Mouse (Mus musculus) left cerebral cortex, postnatal 14 days (tissue): ENCODE results near the gene Nemf. TPM values are rescaled to one million over a fixed set of nuclear protein-coding genes. Genes with fewer than 3 reads are reported as not detected.

ENCODE experiments used
- DNase-seq, 2 experiments: peaks; one replicate each; pipeline ENCODE4 v3.0.0; 2021 to 2022; ENCODE audit warnings: low spot score in 2 of 2, mixed read lengths in 1 of 2
- intact Hi-C: fragments of 180-260 bp; cut with DNase I; formaldehyde crosslinking; loops from one replicate; pipeline ENCODE4 v1.15.1; 2025
- microRNA-seq, 2 experiments: library from miRNA; unstranded; fragments of <30 nt; microRNA quantifications; one replicate each; pipeline ENCODE4 v1.2.0; 2022
- total RNA-seq, 2 experiments: library from RNA; stranded (reverse); gene quantifications; 2 replicates each; pipeline ENCODE4 v1.2.3; 2021

Nemf gene
- total RNA-seq, 2 experiments from 2014 or later: 37.9 to 39.9 TPM

DNA sequence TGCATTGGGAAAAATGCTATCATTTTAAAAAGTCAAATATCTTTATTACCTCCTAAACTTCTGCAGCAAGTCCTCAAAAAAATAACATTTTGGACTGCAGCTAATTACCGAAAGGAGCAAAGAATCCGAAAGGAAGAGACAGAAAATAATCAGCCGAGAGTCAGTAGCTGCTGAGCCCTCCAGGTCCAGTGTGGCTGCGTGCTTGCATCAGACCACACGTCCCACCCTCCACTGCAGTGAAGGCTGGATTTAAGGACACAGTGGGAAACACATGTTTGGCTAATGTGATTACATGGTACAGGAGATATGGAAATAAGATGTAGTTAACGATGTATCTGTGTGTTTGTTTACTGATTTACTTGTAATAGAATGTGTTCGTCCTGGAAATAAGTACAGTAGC is 73.8 kb downstream of the Nemf start:
- no peak for DNase-seq
- intact Hi-C loops: no loop called here

DNA sequence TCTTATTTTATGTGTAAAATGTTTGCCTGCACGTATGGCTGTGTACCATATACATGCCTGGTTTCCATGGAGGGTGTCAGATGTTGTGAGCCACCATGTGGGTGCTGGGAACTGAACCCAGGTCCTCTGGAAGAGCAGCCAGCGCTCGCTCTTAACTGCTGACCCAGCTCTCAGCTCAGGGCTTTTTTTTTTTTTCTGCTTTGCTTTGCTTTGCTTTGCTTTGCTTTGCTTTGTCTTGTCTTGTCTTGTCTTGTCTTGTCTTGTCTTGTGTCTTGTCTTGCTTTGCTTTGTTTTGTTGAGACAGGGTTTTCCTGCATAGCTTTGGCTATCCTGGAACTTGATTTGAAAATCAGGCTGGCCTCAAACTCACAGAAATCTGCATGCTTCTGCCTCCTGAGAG is 76.0 kb downstream of the Nemf start:
- intact Hi-C loops: no loop called here
- DNase-seq: no peak

DNA sequence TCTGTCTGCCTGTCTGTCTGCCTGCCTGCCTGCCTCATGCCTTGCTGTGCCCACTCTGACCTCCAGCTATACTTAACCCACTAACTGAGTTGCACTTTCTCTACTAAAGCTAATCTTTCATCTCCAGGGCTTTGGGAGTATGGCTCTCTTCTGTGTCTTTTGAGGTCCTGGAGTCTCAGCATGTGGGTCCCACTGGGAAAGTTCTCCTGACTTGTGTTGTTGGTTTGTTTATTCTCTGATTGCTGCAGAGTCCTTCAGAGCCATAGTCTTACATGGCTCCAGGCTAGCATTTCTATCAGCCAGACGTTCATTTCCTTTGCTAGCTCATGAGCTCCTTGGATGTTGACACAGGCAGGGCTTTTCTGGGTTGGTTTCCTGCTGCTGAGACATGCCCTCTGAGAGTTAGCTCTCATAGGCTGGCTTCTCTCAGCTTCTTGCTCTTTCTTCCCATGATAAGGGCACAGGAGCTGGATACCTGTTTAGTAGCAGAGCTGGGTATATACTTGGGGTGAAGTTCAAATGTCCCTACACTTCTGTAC is 77.0 kb downstream of the Nemf start:
- no peak for DNase-seq
- intact Hi-C loops: no loop called here

DNA sequence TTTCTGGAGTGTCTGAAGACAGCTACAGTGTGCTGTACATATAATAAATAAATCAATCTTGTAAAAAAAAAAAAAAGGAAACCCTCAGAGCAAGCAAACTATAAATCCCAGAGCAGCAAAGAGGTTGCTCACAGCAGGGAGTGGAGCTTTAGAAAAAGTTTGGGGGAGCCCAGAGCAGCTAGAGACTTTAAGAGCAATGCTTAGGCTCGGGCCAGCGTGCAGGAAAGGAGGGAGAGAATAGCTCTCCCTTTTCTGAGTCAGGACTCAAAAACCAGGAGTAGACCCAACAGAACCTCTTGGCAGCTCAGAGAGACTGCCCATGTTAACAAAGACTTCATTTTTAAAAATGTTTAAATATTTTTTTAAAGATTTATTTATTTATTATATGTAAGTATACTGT is 88.0 kb downstream of the Nemf start:
- intact Hi-C loops: no loop called here

DNA sequence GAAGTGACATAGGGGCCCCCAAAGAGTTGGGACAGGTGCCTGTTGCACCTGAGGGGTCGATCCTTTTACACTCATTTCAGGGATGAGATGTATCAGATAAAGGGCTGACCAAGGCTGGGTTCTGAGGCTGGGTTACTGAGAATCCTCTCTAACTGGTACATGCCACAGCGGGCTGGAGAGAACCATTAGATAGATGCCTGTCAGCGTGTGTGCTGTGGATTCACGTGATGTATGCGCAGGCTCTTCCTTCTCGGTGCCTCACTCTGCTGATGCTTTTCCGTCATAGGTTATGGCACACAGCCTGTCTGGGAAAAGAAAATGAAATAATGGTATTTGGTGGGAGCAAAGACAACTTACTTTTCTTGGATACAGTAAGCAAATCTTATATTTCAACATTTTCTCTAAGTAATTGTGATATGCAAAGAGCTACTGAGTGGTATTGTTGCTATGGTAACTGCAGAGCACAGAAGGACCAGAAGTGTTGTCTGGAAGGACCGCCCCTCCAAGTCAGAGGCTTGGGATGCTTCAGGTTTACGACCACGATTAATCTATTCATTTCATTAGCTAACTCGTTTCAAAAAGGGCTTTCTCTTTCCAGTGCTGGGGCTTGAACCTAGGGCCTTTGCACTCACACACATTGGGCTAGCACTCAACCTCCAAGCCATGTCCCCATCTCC is 88.9 kb downstream of the Nemf start:
- intact Hi-C loops: no loop called here

More for the DNA sequence above, 88.0 kb downstream of the Nemf start:
- no peak for DNase-seq

DNA sequence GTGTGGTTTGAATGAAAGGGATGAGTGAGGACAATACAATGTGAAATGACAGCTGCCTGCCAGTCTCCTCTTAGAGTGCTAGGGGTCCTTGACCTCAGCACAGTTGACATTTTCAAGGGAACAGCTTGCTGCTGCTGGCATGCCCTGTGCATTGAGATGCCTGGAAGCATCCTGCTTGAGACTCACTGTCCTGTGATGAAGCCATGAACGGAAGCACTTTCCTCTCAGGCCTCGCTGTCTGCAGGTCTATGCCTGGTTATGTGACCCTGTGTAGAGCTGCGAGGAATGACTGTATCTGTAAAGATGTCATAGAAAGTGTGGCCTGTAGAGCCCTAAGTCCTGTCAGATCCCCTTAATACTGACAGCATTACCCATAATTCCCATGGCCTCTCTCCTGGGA is 91.9 kb downstream of the Nemf start:
- no peak for DNase-seq
- intact Hi-C loops: no loop called here

More for the DNA sequence above, 88.9 kb downstream of the Nemf start:
- peak; percentile 6 to 43 for DNase-seq

DNA sequence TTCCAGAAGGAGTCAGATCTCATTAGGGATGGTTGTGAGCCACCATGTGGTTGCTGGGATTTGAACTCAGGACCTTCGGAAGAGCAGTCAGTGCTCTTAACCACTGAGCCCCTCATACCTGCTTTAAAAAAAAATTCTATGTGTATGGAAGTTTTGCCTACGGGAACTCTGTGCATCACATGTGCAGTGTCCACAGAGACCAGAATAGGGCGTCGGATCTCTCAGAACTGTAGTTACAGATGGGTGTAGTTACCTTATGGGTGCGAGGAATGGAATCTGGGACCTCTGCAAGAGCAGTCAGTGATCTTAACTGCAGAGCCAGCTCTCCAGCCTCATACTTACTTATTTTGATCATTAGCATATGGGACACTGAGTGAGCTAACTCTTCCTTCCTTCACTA is 94.7 kb downstream of the Nemf start:
- DNase-seq: no peak
- intact Hi-C loops: no loop called here

Small RNAs within 50 kb of the gene (microRNA-seq; reads per million reads assigned to microRNA genes)
- gene Gm47299 (0 to 0.26 reads per million in 2 experiments), gene Gm47305 (0 reads per million in 2 experiments)

Other genes with a start within 250 kb of the Nemf start
- 1,000 to 10,000 TPM in 1 of 2 experiments, 100 to 1,000 TPM in 1; 970 to 1,045 TPM for gene Rps29, start 198.0 kb downstream of the Nemf start, total RNA-seq
- under 1 TPM in 1 of 2 experiments, not detected in 1; 0.44 TPM for gene Lrr1, start 188.4 kb downstream of the Nemf start, total RNA-seq
- gene Rpl36al, start 173.1 kb downstream of the Nemf start, total RNA-seq: 100 to 1,000 TPM; 172 to 191 TPM
- gene Mgat2, start 173.0 kb downstream of the Nemf start, total RNA-seq: 10 to 100 TPM; 30.7 to 34.9 TPM
- 1 to 10 TPM; 4.9 to 5.6 TPM for gene Gm49383, start 160.1 kb downstream of the Nemf start, total RNA-seq
- 1 to 10 TPM; 1.8 to 2.0 TPM for gene Dnaaf2, start 158.7 kb downstream of the Nemf start, total RNA-seq
- gene Gm49384, start 152.9 kb downstream of the Nemf start, total RNA-seq: 1 to 10 TPM; 2.4 to 3.2 TPM
- under 1 TPM; 0.75 to 0.76 TPM for gene Pole2, start 129.0 kb downstream of the Nemf start, total RNA-seq
- 10 to 100 TPM; 17.4 to 21.1 TPM for gene Klhdc1, start 116.0 kb downstream of the Nemf start, total RNA-seq
- gene Klhdc2, start 60.5 kb downstream of the Nemf start, total RNA-seq: 100 to 1,000 TPM; 132 to 136 TPM
- gene Arf6, start 15.0 kb upstream of the Nemf start, total RNA-seq: 10 to 100 TPM; 55.5 to 57.9 TPM
- gene Gm9887, start 15.3 kb upstream of the Nemf start, total RNA-seq: 1 to 10 TPM; 1.0 to 2.7 TPM
- gene Vcpkmt, start 225.9 kb upstream of the Nemf start, total RNA-seq: 10 to 100 TPM; 23.1 to 26.1 TPM